In genomic region chrX:112370577-112371410, GRCm38 (mm10) we compare ENCODE assay signal across 8 mouse cellular contexts. TPM values are rescaled to one million over a fixed set of nuclear protein-coding genes. Genes with fewer than 3 reads are reported as not detected.
DNase-seq lines count a peak whose midpoint lies in the region; ATAC-seq lines count a peak whose summit lies in the region.
"Not testable (repeated sequence)": the region's sequence is repeated elsewhere in the genome, so short reads cannot be mapped to it uniquely, and the experiment has no call there.

No protein-coding gene starts in this region.

- not testable (repeated sequence) for H3K4me1 ChIP-seq in hindbrain, embryonic 14.5 days (replicated peaks; ENCODE audit: control insufficient read depth, insufficient read depth, low read length); lung, embryonic 16.5 days (replicated peaks; ENCODE audit: control insufficient read depth, insufficient read depth, low read length)

- DNase-seq in R1 (ENCODE audit: low read depth, low spot score): peak; percentile 74
- DNase-seq in cerebellum, postnatal 4 days (ENCODE audit: low spot score in 2 of 2): peak; percentile 14 to 23
- peak; percentile 45 to 49 for DNase-seq in gastrocnemius, adult 8-10 months (ENCODE audit: low spot score in 2 of 2)
- DNase-seq in hindbrain, embryonic 14.5 days (ENCODE audit: low spot score): peak; percentile 45
- peak; percentile 7 to 22 for DNase-seq in layer of hippocampus, postnatal 10 days (ENCODE audit: low spot score in 2 of 2)
- peak; percentile 12 for DNase-seq in ovary, postnatal 10 days (ENCODE audit: low spot score)
- DNase-seq in thymus, postnatal 25 days: peak; percentile 27

- not testable (repeated sequence) for H3K4me3 ChIP-seq in hindbrain, embryonic 14.5 days (replicated peaks; ENCODE audit: low read length); lung, embryonic 16.5 days (ENCODE audit: low read length)

- H3K27me3 ChIP-seq in hindbrain, embryonic 14.5 days (ENCODE audit: control insufficient read depth, insufficient read depth, low read length); lung, embryonic 16.5 days (ENCODE audit: control insufficient read depth, insufficient read depth, low read depth, low read length): not testable (repeated sequence)

- not testable (repeated sequence) for H3K27ac ChIP-seq in hindbrain, embryonic 14.5 days; lung, embryonic 16.5 days (ENCODE audit: low read length)

- not testable (repeated sequence) for H3K9ac ChIP-seq in hindbrain, embryonic 14.5 days; lung, embryonic 16.5 days (ENCODE audit: low read length)

- ATAC-seq in hindbrain, embryonic 14.5 days (ENCODE audit: low FRiP score): peak; percentile 100
- ATAC-seq in lung, embryonic 16.5 days (ENCODE audit: low read depth): peak; percentile 97

- not testable (repeated sequence) for H3K4me2 ChIP-seq in hindbrain, embryonic 14.5 days (replicated peaks); lung, embryonic 16.5 days (ENCODE audit: low read depth, low read length)

- not testable (repeated sequence) for H3K36me3 ChIP-seq in hindbrain, embryonic 14.5 days (replicated peaks; ENCODE audit: control insufficient read depth, insufficient read depth); lung, embryonic 16.5 days (ENCODE audit: control insufficient read depth, insufficient read depth, low read length)

- 87% methylated on average over 5 of the region's 5 CpGs for WGBS in hindbrain, embryonic 14.5 days
- WGBS in lung, embryonic 16.5 days: 78% methylated on average over 5 of the region's 5 CpGs

- H3K9me3 ChIP-seq in hindbrain, embryonic 14.5 days (ENCODE audit: control insufficient read depth, low read length); lung, embryonic 16.5 days (ENCODE audit: control insufficient read depth, low read length): not testable (repeated sequence)

RNA-seq across cellular contexts. Expression of gene Satl1, which starts 35.8 kb away (rescaled TPM):
- not detected for total RNA-seq in gastrocnemius, adult 8-10 months (2022)
- not detected in 2 replicates for polyA plus RNA-seq in hindbrain, embryonic 14.5 days (2014; fragmentation: Nextera tagmentation; extraction: Ambion mirVana)
- total RNA-seq in layer of hippocampus, postnatal 10 days (2021): not detected
- not detected in 2 replicates for polyA plus RNA-seq in lung, embryonic 16.5 days (2015; fragmentation: Nextera tagmentation; extraction: Ambion mirVana)

RNA-seq across cellular contexts. Expression of gene Apool, which starts 59.7 kb away (rescaled TPM):
- total RNA-seq in gastrocnemius, adult 8-10 months (2022): 10 to 100 TPM; 38.0 to 45.5 (median 39.7) TPM
- polyA plus RNA-seq in hindbrain, embryonic 14.5 days (2014; fragmentation: Nextera tagmentation; extraction: Ambion mirVana): 16.5 and 19.1 TPM in 2 replicates
- 1 to 10 TPM; 5.4 to 6.8 TPM for total RNA-seq in layer of hippocampus, postnatal 10 days (2021)
- polyA plus RNA-seq in lung, embryonic 16.5 days (2015; fragmentation: Nextera tagmentation; extraction: Ambion mirVana): 56.3 and 62.2 TPM in 2 replicates

Comparison
In these comparisons a context has a peak if more than half of its experiments do, and no peak if none do; other contexts are left out.
1. DNase-seq: peak in every context shown above with its lines; median percentile 74 in R1; 47 in gastrocnemius, adult 8-10 months; 45 in hindbrain, embryonic 14.5 days; 27 in thymus, postnatal 25 days; 18 in cerebellum, postnatal 4 days; 14 in layer of hippocampus, postnatal 10 days; 12 in ovary, postnatal 10 days.
2. RNA of gene Apool, which starts 59.7 kb away (total RNA-seq): 38.0 to 45.5 TPM in gastrocnemius, adult 8-10 months; 5.4 to 6.8 TPM in layer of hippocampus, postnatal 10 days; every median in the first group is over 4 times any median in the second.